Mouse (Mus musculus) layer of hippocampus, postnatal 36 days (tissue): ENCODE measurements around the gene Ccdc6. TPM values are rescaled to one million over a fixed set of nuclear protein-coding genes. Genes with fewer than 3 reads are reported as not detected.
A peak's percentile ranks its signal among the peaks of the same experiment; 100 is the strongest.

Experiments
- DNase-seq, 2 experiments: peaks; one replicate each; pipeline ENCODE4 v3.0.0; 2022
- total RNA-seq, 2 experiments: library from RNA; stranded (reverse); gene quantifications; 2 replicates each; pipeline ENCODE4 v1.2.3; 2021

Gene Ccdc6
- total RNA-seq, 2 experiments from 2014 or later, result 66.5 to 69.0 TPM

DNA sequence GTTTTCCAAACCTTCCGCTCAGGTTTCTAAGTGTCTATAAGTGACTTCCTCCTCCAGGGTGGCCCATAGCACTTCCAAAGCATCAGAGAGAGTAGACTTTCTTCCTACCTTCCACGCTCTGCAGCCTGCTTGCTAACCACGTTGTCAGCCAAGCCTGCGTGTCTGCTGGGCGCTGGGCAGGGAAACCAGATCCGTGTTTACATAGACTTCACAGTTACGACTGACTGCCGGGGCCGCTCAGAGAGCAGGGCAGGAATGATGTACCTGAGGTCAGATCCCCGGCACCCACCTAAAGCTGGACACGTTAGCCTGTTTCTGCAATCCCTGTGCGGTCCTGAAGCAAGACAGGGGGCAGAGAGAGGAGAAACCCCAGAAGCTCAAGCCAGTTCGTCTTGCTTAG is 71.5 kb downstream of the Ccdc6 start:
- no peak for DNase-seq

- peak in 1 of 2 experiments; percentile 29 for DNase-seq
These were observed 72.1 kb downstream of the Ccdc6 start for GRCm38 (mm10) chr10:70169044-70169443.

DNA sequence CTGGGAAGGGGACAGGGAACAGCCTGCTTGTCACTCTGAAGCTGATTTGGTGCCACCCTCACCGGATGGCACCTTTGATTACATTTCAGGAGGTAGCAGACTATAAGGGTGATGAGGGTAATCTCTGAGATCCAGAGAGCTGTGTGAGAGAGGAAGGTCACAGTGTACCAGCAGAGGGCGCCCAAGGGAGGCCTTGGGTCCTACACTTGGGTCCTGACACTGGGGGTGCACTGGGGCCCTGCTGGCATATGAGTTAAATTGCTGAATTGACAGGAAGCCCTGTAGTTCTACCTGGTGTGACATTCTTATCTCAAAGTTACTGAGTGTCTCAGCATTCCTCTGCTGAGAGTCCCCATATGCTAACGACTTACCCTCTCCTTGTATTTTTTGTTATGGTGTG is 76.4 kb downstream of the Ccdc6 start:
- peak in 1 of 2 experiments; percentile 42 for DNase-seq

- no peak for DNase-seq
These were observed 77.7 kb downstream of the Ccdc6 start for GRCm38 (mm10) chr10:70174494-70175190.

DNA sequence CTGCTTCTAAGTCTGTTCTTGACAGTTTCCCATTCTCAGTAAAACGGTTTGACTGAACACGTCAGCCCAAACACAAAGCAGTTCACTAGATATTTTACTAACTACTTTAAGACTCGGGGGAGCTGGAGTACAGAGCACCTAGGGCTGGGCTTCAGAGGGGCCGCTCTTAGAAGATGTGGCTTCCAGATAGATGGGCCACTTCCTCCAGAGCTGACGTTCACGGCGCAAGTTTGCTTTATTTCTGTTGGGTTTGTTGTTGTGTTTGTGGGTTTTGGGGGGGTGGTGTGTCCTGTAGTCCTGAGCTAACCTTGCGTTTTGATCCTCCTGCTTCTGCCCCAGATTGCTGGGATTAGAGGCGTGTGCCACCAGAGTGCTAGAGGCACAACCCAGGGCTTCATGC is 83.8 kb downstream of the Ccdc6 start:
- DNase-seq, result no peak

- no peak for DNase-seq
These were observed 84.5 kb downstream of the Ccdc6 start for GRCm38 (mm10) chr10:70181279-70181972.

DNA sequence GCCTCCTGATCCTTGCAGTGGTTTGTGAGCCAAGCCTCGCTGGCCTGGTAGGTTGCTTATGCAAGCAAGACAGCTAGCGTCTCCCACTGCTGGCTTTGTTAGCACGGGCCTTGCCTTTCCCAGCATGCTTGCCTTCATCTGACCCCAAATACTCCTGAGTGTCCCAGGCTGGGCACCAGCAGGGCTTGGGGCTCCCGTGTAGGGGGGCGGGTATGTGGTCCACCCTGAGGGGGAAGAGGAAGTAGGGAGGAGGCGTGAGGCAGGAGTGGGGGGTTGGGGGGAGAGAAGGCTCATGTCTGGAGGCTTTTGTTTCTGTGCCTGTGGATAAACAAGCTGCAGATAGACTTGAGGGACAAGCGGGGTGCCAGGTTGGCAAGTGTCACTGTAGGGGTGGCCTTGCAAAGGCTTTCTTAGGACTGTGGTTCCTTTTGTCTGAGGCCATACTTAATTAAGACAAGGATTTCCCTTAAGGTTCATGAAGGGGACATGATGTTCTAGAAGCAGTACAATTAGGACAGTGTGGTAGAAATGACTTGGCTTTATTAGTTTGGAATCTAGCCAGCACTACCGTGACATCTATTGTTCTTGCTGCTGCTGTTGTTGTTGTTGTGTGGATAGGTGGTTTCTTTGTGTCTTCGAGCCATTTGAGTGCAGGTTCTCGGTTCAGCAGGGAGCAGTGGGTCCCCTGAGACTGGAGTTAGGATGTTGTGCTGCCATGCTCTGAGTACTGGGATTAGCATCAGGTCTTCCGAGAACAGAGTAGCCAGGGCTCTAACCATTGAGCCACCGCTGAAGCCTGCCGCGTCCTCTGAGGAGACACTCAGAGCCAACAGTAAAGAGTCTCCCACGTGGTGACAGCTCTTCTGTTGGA is 86.5 kb downstream of the Ccdc6 start:
- no peak for DNase-seq

- DNase-seq, result peak in 1 of 2 experiments; percentile 26
These were observed 89.2 kb downstream of the Ccdc6 start for GRCm38 (mm10) chr10:70186136-70186535.

- no peak for DNase-seq
These were observed 89.7 kb downstream of the Ccdc6 start for GRCm38 (mm10) chr10:70186586-70186985.

DNA sequence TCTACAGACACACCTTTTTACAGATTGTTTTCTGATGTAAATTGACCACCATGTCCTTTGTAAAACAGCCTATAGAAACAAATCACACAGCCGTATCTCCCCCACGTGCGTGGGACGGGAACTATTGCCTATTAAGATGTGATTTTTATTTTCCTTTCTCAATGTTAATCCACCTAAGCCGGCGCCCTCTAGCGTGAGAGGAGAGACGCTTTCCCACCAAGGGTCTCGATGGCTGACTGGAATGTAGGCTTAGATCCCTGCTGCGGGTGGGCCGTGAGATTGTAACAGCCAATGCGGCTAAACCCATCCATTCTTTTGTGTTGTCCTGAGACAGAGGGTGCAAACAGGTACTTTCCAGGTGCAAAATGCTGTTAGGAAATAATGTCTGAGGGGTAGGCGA is 92.9 kb downstream of the Ccdc6 start:
- no peak for DNase-seq

DNA sequence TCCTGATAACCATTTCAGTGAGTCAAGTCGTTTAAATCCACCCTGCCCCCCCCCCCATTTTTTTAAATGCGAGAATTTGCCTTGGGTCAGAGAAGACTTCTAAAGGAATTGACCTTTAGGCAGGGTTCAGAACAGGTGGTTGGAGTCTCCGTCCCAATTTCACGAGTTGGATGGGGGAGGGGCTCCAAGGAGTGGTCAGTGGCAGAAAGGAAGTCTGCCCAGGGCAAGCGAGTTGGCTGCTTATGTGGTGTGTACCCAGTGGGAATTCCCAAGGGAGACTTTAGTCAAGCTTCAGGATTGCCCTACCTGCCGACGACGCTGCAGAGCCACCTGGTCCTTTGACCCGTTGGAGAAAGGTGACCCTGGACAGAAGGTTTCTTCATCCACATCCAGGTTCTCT is 97.4 kb downstream of the Ccdc6 start:
- DNase-seq, result no peak

- DNase-seq, result no peak
These were observed 98.4 kb downstream of the Ccdc6 start for GRCm38 (mm10) chr10:70195279-70195678.

- DNase-seq, result no peak
These were observed 98.9 kb downstream of the Ccdc6 start for GRCm38 (mm10) chr10:70195786-70196185.

DNA sequence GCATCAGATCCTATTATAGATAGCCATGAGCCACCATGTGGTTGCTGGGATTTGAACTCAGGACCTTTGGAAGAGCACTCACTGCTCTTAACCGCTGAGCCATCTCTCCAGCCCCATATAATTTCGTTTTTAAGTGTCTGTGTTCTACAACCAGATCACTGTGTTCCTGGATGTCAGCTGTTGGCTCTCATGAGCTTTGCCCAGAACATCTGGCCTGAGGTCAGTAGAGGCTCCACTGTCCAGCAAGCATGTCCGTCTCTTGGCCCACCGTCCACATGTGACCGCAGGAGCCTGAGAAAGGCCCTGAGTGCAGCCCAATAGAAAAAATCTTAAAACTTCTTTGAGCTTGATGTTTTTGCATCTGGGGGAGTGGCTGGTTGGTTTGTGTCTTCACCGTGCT is 99.7 kb downstream of the Ccdc6 start:
- no peak for DNase-seq

DNA sequence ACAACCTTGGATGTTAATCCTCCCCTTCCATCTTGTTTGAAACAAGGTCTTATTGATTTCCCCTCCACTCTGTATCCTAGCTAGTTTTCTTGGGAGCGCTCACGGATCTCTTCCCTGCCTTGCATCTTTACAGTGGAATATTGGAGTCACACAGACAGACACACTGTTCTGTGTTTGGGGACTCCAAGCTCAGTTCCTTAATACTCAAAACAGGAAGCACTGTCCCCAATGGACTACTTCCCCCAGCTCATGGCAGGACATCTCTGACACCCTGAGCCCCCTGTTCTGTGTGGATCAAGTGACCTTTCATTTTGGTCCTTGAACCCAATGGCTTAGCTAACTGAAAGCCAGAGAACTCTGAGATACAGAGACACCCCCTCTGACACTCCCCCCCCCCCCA is 100.7 kb downstream of the Ccdc6 start:
- DNase-seq, result no peak

DNA sequence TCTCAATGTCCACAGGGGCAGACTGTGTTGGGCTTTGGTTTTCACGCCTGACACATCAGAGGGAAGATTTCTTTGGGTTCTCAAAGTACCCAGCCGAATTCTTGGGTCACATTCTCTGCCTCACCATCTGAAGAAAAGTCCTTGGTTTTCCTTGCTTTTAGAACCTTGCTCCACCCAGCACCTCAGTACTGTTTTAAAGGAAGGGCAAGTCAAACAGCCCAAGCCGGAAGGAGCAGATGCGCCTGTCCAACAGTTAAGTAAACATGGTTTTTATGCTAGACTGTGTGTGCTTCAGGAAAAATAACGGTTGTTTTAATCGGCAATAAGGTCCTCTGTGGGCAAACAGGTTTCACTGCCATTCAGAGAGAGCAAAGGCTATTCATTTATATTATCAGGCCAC is 101.1 kb downstream of the Ccdc6 start:
- DNase-seq, result no peak

GRCm38 (mm10) chr10:70198951-70199463 is 102.1 kb downstream of the Ccdc6 start:
- no peak for DNase-seq

DNA sequence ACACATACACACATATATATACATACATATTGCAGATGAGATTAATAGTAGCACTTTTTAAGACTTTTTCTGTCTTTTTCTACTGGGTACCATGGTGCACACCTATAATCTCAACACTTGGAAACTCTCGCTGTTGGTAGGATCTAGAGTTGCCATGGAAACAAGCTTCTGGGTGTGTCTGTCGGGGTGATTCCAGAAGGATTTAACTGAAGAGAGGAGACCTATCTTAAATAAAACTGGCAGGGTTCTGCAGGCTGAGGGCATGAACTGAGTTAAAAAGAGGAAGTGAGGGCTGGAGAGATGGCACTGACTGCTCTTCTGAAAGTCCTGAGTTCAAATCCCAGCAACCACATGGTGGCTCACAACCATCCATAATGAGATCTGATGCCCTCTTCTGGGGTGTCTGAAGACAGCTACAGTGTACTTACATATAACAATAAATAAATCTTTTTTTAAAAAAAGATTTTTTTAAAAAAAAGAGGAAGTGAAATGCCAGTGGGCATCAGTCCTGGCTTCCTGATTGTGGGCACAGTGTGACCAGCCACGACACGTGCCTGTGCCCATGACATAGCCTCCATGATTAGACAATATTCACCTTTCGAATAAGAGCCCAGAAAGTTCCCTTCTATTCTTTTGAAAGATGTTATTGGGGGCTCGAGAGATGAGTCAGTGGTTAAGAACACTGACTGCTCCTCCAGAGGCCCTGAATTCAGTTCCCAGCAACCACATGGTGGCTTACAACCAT is 102.7 kb downstream of the Ccdc6 start:
- DNase-seq, result no peak

DNA sequence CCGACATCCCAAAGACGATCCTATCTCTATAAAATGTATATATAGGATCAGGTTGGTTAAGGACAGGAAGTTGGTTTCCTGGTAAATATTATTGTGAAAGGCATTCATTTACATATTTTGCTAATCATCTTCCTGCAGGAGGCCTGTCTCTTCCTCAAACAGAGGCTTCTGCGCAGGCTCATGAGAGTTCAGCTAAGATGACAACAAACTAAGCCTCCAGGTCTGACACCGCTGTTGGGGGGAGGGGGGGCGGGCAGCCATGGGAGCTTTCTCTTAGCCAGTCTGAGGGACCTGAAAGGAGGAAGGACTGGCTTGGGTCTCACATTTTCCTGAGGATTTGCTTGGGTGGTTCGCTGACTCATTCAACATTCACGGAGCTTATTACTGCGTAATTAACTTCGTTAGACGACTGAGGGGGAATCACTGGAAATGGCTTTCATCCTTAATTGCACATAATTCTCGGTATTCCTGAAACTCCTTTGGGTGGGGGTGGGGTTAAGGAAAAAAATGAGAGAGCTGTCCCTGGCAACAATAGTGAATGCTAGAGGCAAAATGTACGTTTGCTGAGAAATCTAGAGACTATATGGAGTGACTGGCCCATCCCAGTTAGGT is 104.1 kb downstream of the Ccdc6 start:
- no peak for DNase-seq

GRCm38 (mm10) chr10:70204505-70205399 is 107.8 kb downstream of the Ccdc6 start, which contains the start of gene Mrln:
TSS of gene Mrln (plus strand) at chr10:70204664.
- DNase-seq, result no peak

DNA sequence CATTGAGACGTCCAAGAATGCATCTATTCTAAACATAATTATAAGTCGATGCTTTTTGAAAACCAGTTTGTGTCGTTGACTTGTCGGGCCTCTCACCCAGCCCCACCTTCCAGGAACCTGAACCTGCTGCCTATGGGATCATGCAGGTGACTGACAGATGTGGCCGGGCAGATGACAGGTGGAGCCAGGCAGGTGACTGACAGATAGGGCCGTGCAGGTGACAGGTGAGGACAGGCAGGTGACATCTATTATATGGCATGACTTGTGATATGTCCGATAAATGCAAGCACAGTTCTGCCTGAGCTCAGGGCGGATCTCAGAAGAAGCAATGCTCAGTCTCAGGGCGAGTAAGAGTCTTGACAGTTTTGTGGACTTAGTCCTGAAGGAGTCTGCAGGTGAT is 114.4 kb downstream of the Ccdc6 start:
- DNase-seq, result no peak
